Mouse (Mus musculus): ENCODE data around the gene Klb.

GRCm38 (mm10) chr5:65350508-65350907 lies 2.4 kb downstream of the Klb start:
- no peak for TF ChIP-seq CTCF (conservative IDR thresholded peaks at IDR 0.05; ENCODE audit: low read length)
- TF ChIP-seq POU5F1 (IDR thresholded peaks at IDR 0.05; ENCODE audit: borderline replicate concordance, low read length): no peak
